Mouse (Mus musculus): ENCODE data around the gene Gm6268. TPM values are rescaled to one million over a fixed set of nuclear protein-coding genes. Genes with fewer than 3 reads are reported as not detected.

Gm6268 gene
- polyA plus RNA-seq (2015; fragmentation: Nextera tagmentation; extraction: Ambion mirVana), result not detected in 2 replicates

GRCm38 (mm10) chrX:36400980-36401379, at the start of gene Gm6268:
TSS of gene Gm6268 (plus strand) at chrX:36401280.
- Histone ChIP-seq H3K4me2 (no peak within 1 kb of the TSS), H3K27ac (no peak within 1 kb of the TSS), H3K4me1 (replicated peaks) (no peaks in the 10 kb centered on the region), H3K36me3 (no peaks in the 10 kb centered on the region), H3K9me3 (replicated peaks) (no peaks in the 10 kb centered on the region), H3K9ac (no peak within 1 kb of the TSS), H3K4me3 (replicated peaks) (no peak within 1 kb of the TSS), H3K27me3 (no peaks in the 10 kb centered on the region)
- WGBS (ENCODE audit: insufficient replicate concordance), result 80% methylated on average over 13 of the region's 13 CpGs
- ATAC-seq (ENCODE audit: low read depth), result no peak
- DNase-seq, result no peak

- H3K27ac ChIP-seq, result no peak overlapping the region
- H3K9ac ChIP-seq, result no peak overlapping the region
- no peak overlapping the region for H3K4me2 ChIP-seq
- H3K27me3 ChIP-seq, result no peaks in the 10 kb centered on the region
- H3K36me3 ChIP-seq, result no peaks in the 10 kb centered on the region
- H3K4me1 ChIP-seq (replicated peaks), result no peaks in the 10 kb centered on the region
- H3K9me3 ChIP-seq (replicated peaks), result no peaks in the 10 kb centered on the region
- H3K4me3 ChIP-seq (replicated peaks), result no peak overlapping the region
- ATAC-seq (ENCODE audit: low read depth) (no peak), DNase-seq (no peak)
- 46% methylated on average over 3 of the region's 3 CpGs for WGBS (ENCODE audit: insufficient replicate concordance)
These were observed 48.6 kb upstream of the Gm6268 start for GRCm38 (mm10) chrX:36352446-36352845.

- Histone ChIP-seq H3K9ac (no peak overlapping the region), H3K9me3 (replicated peaks) (no peaks in the 10 kb centered on the region), H3K4me3 (replicated peaks) (no peak overlapping the region), H3K4me2 (no peak overlapping the region), H3K27ac (no peak overlapping the region), H3K4me1 (replicated peaks) (no peaks in the 10 kb centered on the region), H3K27me3 (no peaks in the 10 kb centered on the region), H3K36me3 (no peaks in the 10 kb centered on the region)
- DNase-seq, result no peak
- ATAC-seq (ENCODE audit: low read depth), result no peak
These were observed 15.7 kb upstream of the Gm6268 start for GRCm38 (mm10) chrX:36385340-36385739.

GRCm38 (mm10) chrX:36389971-36390370, 11.1 kb upstream of the Gm6268 start:
- Histone ChIP-seq H3K36me3 (no peaks in the 10 kb centered on the region), H3K4me2 (no peak overlapping the region), H3K27me3 (no peaks in the 10 kb centered on the region), H3K4me1 (replicated peaks) (no peaks in the 10 kb centered on the region), H3K9me3 (replicated peaks) (no peaks in the 10 kb centered on the region), H3K27ac (no peak overlapping the region), H3K4me3 (replicated peaks) (no peak overlapping the region), H3K9ac (no peak overlapping the region)
- DNase-seq, result no peak
- no peak for ATAC-seq (ENCODE audit: low read depth)
- WGBS (ENCODE audit: insufficient replicate concordance), result 40% methylated on average over 3 of the region's 3 CpGs

DNA sequence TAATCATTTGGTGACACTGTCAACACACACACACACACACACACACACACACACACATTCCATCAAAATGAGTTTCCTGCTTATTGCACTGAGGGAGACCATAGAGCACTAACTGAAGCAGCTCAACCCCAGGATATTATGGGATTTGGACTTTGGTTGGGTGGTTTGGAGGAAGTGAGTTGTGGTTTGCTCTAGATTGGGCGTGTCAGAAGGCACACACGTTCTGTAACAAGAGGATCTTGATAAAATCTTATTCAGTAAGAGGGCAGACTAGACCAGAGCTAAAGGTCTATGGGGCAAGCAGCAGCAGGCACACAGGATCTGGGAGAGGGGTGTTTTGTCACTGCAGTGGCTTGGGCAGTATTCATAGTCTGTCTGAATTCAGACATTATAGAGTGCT, 10.6 kb upstream of the Gm6268 start:
- WGBS (ENCODE audit: insufficient replicate concordance), result 26% methylated on average over 2 of the region's 2 CpGs
- no peak overlapping the region for H3K27ac ChIP-seq
- H3K4me2 ChIP-seq, result no peak overlapping the region
- ATAC-seq (ENCODE audit: low read depth), result no peak
- no peaks in the 10 kb centered on the region for H3K4me1 ChIP-seq (replicated peaks)
- no peak overlapping the region for H3K4me3 ChIP-seq (replicated peaks)
- no peaks in the 10 kb centered on the region for H3K36me3 ChIP-seq
- no peaks in the 10 kb centered on the region for H3K9me3 ChIP-seq (replicated peaks)
- DNase-seq, result no peak
- no peak overlapping the region for H3K9ac ChIP-seq
- no peaks in the 10 kb centered on the region for H3K27me3 ChIP-seq

DNA sequence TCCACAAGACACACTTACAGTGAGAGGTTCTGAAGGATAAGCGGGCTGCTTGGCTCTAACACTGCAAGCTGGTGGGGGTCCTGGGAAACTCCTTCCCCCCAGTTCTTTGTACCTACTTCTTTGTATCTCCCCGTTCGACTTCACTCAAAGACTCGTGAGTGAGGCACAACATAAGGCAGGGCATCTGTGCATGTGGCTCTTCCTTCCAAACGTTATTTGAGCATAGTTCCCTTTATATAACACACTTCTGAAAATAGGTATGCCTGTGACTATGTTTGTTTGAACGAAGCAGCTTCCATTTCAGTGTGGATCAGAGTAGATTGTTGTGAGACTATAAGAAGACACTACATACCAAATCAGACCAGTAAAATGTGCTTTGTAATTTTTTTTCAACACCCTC, 8.4 kb upstream of the Gm6268 start:
- ATAC-seq (ENCODE audit: low read depth) (no peak), DNase-seq (no peak)
- H3K4me3 ChIP-seq (replicated peaks), result no peak overlapping the region
- no peaks in the 10 kb centered on the region for H3K36me3 ChIP-seq
- H3K9me3 ChIP-seq (replicated peaks), result no peaks in the 10 kb centered on the region
- H3K27me3 ChIP-seq, result no peaks in the 10 kb centered on the region
- no peak overlapping the region for H3K9ac ChIP-seq
- H3K4me2 ChIP-seq, result no peak overlapping the region
- H3K27ac ChIP-seq, result no peak overlapping the region
- H3K4me1 ChIP-seq (replicated peaks), result no peaks in the 10 kb centered on the region
- 61% methylated on average over 6 of the region's 6 CpGs for WGBS (ENCODE audit: insufficient replicate concordance)

- no peak overlapping the region for H3K27ac ChIP-seq
- H3K36me3 ChIP-seq, result no peaks in the 10 kb centered on the region
- no peak overlapping the region for H3K9ac ChIP-seq
- H3K4me1 ChIP-seq (replicated peaks), result no peaks in the 10 kb centered on the region
- WGBS (ENCODE audit: insufficient replicate concordance), result 51% methylated on average over 6 of the region's 6 CpGs
- no peaks in the 10 kb centered on the region for H3K27me3 ChIP-seq
- DNase-seq, result no peak
- no peak for ATAC-seq (ENCODE audit: low read depth)
- H3K4me2 ChIP-seq, result no peak overlapping the region
- H3K9me3 ChIP-seq (replicated peaks), result no peaks in the 10 kb centered on the region
- H3K4me3 ChIP-seq (replicated peaks), result no peak overlapping the region
These were observed 7.8 kb upstream of the Gm6268 start for GRCm38 (mm10) chrX:36393279-36393678.

- no peaks in the 10 kb centered on the region for H3K27me3 ChIP-seq
- H3K4me1 ChIP-seq (replicated peaks), result no peaks in the 10 kb centered on the region
These were observed 1.2 kb downstream of the Gm6268 start for GRCm38 (mm10) chrX:36402316-36402715.

DNA sequence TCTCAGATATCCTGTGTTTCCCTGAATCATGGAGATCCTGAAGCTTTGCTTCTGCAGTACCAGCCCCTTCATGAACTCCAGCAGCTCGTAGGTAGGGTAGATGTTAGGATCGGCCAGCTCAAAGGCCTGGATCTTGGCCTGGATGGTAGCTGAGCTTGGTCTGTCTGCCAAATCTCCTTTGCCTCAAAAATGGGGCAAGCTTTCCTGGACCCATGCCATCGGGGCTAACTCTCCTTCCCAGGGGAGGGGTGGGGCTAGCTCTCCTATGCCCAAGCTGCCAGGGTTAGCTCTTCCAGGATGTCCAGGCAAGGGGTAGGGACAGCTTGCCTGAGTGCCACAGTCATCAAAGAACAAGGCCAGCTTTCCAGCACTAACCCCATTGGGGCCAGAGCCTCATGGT, 18.1 kb downstream of the Gm6268 start:
- ATAC-seq (ENCODE audit: low read depth) (no peak), DNase-seq (no peak)
- 72% methylated on average over 3 of the region's 3 CpGs for WGBS (ENCODE audit: insufficient replicate concordance)
- Histone ChIP-seq H3K4me3 (replicated peaks) (no peak overlapping the region), H3K9ac (no peak overlapping the region), H3K4me2 (no peak overlapping the region), H3K4me1 (replicated peaks) (no peaks in the 10 kb centered on the region), H3K27ac (no peak overlapping the region), H3K27me3 (no peaks in the 10 kb centered on the region), H3K36me3 (no peaks in the 10 kb centered on the region), H3K9me3 (replicated peaks) (no peaks in the 10 kb centered on the region)

More at GRCm38 (mm10) chrX:36402316-36402715, 1.2 kb downstream of the Gm6268 start:
- Histone ChIP-seq H3K4me3 (replicated peaks) (no peak overlapping the region), H3K27ac (no peak overlapping the region), H3K4me2 (no peak overlapping the region), H3K9me3 (replicated peaks) (no peaks in the 10 kb centered on the region), H3K36me3 (no peaks in the 10 kb centered on the region), H3K9ac (no peak overlapping the region)
- ATAC-seq (ENCODE audit: low read depth) (no peak), DNase-seq (no peak)
- 48% methylated on average over 6 of the region's 6 CpGs for WGBS (ENCODE audit: insufficient replicate concordance)

DNA sequence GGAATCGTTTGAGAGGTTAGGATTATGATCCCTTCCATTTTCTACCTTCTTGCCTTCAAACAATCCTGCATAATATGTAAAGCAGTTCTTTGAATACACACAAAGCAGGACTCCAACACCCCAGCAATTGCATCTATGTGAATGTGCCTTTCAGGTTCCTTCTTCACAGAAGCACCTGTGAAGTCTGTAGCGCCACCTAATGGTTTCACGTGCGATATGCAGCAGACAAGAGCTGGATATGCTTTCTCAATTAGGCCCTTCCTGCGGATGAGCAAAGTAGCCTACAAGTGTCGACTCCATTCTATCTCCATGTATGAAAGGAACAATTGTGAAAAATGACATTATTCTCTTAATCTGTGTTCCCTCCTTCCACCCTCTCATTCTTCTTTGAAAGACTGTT, 33.9 kb downstream of the Gm6268 start:
- 36% methylated on average over 6 of the region's 6 CpGs for WGBS (ENCODE audit: insufficient replicate concordance)
- H3K4me3 ChIP-seq (replicated peaks), result no peak overlapping the region

DNA sequence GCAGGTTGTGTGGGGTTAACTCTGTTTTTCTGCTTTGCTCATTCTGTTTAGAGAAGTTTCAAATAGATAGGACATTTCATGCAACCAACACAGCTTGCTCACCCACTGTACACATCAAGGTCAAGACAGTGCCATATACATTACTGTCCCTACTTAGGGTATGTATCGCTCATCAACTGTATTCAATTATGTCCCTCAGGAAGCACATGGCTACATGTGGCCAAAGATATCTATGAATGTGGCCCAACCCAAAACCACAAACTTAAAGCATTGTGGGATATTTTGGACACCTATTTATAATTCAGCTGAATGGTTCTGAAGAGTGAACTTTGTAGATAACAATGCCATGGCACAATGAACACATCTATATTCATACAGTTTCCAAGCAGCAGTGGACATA, 36.9 kb downstream of the Gm6268 start:
- no peak for DNase-seq
- WGBS (ENCODE audit: insufficient replicate concordance), result 33% methylated on average over 1 of the region's 1 CpGs

More for the DNA sequence above, 33.9 kb downstream of the Gm6268 start:
- H3K4me1 ChIP-seq (replicated peaks), result no peaks in the 10 kb centered on the region
- H3K27ac ChIP-seq, result no peak overlapping the region
- no peak overlapping the region for H3K9ac ChIP-seq
- H3K36me3 ChIP-seq, result no peaks in the 10 kb centered on the region
- no peak for DNase-seq
- H3K4me2 ChIP-seq, result no peak overlapping the region
- ATAC-seq (ENCODE audit: low read depth), result no peak
- no peaks in the 10 kb centered on the region for H3K9me3 ChIP-seq (replicated peaks)
- H3K27me3 ChIP-seq, result no peaks in the 10 kb centered on the region

More for the DNA sequence above, 36.9 kb downstream of the Gm6268 start:
- Histone ChIP-seq H3K4me1 (replicated peaks) (no peaks in the 10 kb centered on the region), H3K4me3 (replicated peaks) (no peak overlapping the region), H3K4me2 (no peak overlapping the region), H3K9ac (no peak overlapping the region), H3K27me3 (no peaks in the 10 kb centered on the region), H3K27ac (no peak overlapping the region), H3K9me3 (replicated peaks) (no peaks in the 10 kb centered on the region), H3K36me3 (no peaks in the 10 kb centered on the region)
- peak; percentile 36; the same call in 1 of the 2 replicates for ATAC-seq (ENCODE audit: low read depth)

All from liver, embryonic 13.5 days (tissue).